Mouse (Mus musculus): ENCODE measurements at regions not wholly inside any gene's neighbourhood (a gene's known extent, or its start where the extent isn't known, plus 50 kb on each side); places are given as distances from the start of the nearest gene placed in this dataset.

DNA sequence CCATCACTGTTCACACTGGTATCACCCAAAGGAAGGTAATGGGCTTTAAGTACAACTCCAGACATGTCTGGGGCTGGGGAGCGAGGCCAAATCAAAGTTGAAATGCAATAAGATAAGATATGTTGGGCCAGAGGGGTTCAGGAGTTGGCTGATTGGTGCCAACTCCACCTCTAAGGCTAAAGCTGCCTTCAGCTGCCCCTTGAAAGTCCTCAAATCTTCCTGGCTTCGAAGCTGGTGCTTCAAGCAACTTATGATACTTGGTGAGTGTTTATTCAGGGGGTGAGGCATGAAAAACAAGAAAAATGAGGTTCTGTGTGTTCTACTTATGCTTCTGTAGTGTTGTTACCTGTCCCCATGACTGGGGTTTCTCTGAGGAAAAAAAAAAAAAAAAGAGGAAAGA, 185.3 kb upstream of the Zfp703 start:
- no peak for TF ChIP-seq CTCF (IDR thresholded peaks at IDR 0.05; ENCODE audit: low read depth, low read length)
- TF ChIP-seq POLR2A (IDR thresholded peaks at IDR 0.05; ENCODE audit: insufficient read depth, low read length): no peak
